Mouse (Mus musculus): ENCODE results near the gene Dusp16.
A peak's percentile ranks its signal among the peaks of the same experiment; 100 is the strongest.
"Not testable (repeated sequence)": the region's sequence is repeated elsewhere in the genome, so short reads cannot be mapped to it uniquely, and the experiment has no call there.

Gene Dusp16

DNA sequence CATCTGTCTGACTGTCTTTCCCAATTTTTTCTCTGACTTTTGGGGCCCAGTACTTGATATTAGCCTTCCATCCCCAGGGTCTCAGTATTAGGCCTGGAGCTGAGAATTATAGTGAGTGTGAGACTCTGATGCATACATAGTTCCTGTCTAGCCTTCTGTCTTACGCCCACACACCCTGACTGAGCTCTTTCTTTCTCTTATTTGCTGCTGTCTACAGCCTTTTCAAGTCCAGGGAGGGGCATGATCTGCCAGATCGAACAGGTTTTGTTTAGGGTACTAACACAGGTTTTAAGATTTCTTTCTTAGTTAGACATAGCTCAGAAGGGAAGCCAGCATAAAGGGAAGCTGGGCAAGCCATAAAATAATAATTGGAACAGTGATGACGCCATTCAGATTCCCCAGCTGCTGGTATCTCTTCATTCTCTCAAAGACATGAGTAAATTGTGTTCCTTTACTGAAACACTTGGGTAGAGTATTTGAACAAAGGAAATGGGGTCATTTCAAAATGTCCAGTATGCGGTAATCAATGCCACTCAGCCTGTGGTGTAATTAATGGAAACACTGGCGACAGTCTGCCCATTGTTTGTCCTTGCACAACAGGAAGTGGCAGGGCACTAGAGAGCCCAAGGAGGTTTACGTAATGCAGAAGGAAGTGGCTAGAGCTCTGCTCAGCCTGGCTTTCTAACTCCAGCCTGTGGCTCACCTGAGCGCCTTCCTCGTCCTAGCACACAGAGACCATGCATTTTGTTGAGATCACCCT, 91.8 kb downstream of the Dusp16 start:
- peak; percentile 85 for DNase-seq (ENCODE audit: low spot score)

- no peak for DNase-seq (ENCODE audit: low spot score)
Observed at GRCm38 (mm10) chr6:134698243-134698642, 94.2 kb downstream of the Dusp16 start.

GRCm38 (mm10) chr6:134696554-134696953, 95.9 kb downstream of the Dusp16 start:
- DNase-seq (ENCODE audit: low spot score): no peak

GRCm38 (mm10) chr6:134696146-134696545, 96.3 kb downstream of the Dusp16 start:
- DNase-seq (ENCODE audit: low spot score): peak; percentile 95

- DNase-seq (ENCODE audit: low spot score): peak; percentile 45
Observed at GRCm38 (mm10) chr6:134695625-134696024, 96.8 kb downstream of the Dusp16 start.

- no peak for DNase-seq (ENCODE audit: low spot score)
Observed at GRCm38 (mm10) chr6:134694988-134695387, 97.4 kb downstream of the Dusp16 start.

- no peak for DNase-seq (ENCODE audit: low spot score)
Observed at GRCm38 (mm10) chr6:134694498-134694897, 97.9 kb downstream of the Dusp16 start.

GRCm38 (mm10) chr6:134685515-134685914, 106.9 kb downstream of the Dusp16 start:
- no peak for DNase-seq (ENCODE audit: low spot score)

- no peak for DNase-seq (ENCODE audit: low spot score)
Observed at GRCm38 (mm10) chr6:134685040-134685439, 107.4 kb downstream of the Dusp16 start.

DNA sequence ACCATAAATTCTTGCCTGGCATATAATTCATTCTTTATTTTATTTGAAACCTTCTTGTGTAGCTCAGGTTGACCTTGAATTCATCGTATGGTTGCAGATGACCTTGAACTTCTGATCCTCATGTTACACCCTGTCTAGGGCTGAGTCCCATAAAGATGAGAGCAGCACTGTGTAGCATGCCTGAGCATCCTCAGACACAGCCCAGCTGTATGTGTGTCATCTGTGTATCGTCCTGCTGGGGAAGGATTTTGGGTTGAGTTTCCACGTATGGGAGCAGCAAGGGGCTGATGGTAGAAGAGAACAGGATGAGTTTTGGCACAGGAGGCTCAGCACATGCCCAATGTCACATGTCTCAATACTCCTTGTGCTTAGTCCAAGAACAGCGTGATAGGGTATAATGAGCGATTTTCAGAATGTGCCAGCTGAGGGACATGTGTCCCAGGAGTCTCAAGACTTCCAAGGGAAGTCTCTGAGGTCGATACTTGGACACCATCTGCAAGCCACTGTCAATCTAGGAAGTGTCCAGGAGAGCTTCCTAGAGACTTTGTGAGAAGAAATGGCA, 108.0 kb downstream of the Dusp16 start:
- DNase-seq (ENCODE audit: low spot score): peak; percentile 66

DNA sequence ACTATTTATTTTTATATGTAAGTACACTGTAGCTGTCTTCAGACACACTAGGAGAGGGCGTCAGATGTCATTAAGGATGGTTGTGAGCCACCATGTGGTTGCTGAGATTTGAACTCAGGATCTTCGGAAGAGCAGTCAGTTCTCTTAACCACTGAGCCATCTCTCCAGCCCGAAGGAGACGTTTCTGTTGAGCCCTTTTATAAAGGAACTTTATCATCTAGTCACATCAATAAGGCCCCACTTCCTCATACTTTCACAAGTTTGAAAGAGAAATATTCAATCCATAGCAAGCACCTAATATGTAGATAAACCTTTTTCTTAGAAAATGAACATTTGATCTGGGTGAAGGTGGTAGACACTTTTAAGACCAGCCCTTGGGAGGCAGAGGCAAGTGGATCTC, 113.1 kb downstream of the Dusp16 start:
- not testable (repeated sequence) for DNase-seq (ENCODE audit: low spot score)

GRCm38 (mm10) chr6:134678037-134678436, 114.4 kb downstream of the Dusp16 start:
- no peak for DNase-seq (ENCODE audit: low spot score)

DNA sequence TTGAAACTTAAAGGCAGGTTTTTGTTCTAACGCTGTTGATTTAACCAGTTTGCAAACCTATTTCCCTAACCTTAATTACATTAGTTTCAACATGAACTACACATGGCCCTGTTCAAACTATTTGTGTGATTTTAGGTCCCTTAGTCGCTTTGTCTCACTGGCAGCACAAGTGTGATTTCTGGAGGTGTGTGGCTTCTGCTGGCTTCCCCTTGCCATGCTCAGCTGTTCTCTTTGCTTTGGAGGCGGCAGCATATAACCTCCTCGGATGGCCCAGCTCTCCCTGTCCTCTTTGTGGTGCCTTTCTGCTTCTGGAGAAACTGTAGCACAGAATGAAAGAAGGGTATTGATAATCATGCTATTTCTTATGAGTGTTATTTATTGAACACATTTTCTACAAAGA, 114.9 kb downstream of the Dusp16 start:
- DNase-seq (ENCODE audit: low spot score): no peak

- not testable (repeated sequence) for DNase-seq (ENCODE audit: low spot score)
Observed at GRCm38 (mm10) chr6:134673712-134674111, 118.7 kb downstream of the Dusp16 start.

GRCm38 (mm10) chr6:134670881-134671411, 121.5 kb downstream of the Dusp16 start:
- peak; percentile 63 for DNase-seq (ENCODE audit: low spot score)

DNA sequence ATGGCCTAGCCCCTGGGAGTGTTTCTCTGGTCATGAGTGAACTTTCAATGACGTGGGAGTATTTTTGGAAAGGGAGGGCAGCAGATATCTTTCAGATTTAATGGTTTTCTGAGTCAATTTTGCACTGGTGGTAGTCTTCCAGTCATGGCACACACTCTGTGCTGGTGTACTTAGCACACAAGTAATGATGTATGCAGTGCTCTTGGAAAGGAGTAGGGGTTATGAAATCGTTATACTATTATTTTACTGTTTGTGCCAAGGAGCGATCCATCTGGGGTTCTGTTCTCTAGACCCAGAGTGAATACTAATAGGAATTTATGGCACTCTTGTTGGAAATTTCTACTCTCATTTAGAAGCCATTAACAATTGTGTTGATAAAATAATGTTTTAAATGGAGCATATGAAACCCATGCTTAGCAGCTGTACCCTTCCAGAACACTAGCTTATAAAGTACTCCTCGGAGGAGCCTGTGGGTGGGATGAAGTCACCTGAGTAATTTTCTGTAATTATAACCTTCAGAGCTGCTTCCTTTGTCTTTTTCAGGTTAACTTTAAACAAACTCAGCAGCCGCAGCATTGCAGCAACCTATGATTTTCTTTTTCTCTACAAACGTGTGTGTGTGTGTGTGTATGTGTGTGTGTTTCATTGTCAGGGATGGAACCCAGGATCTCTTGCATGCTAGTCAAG, 123.1 kb downstream of the Dusp16 start:
- no peak for DNase-seq (ENCODE audit: low spot score)

DNA sequence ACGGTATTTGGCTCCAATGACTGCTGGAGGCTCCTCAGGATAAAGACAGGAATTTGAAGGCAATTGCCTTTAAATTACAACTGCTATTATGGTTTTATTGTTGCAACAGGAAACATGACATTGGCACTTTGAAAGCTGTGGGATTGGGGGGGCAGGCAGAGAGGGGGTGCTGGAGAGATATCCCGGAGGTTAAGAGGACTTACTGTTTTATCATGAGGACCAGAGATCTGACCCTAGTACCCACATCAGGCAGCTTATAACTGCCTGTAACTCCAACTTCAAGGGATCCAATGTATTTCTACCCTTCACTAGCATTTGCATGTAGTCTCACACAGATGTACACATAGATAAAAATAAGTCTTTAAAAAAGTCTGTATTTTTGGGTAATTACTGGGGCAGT, 123.9 kb downstream of the Dusp16 start:
- DNase-seq (ENCODE audit: low spot score): no peak

GRCm38 (mm10) chr6:134665817-134666216, 126.6 kb downstream of the Dusp16 start:
- no peak for DNase-seq (ENCODE audit: low spot score)

Data from adipocyte (in vitro differentiated cells).